Mouse (Mus musculus): ENCODE results near the gene Fndc3b.

- TF ChIP-seq POLR2A (IDR thresholded peaks at IDR 0.05; ENCODE audit: extremely low read depth, insufficient read depth, low read length) = no peak
- TF ChIP-seq CTCF (IDR thresholded peaks at IDR 0.05; ENCODE audit: extremely low read depth, insufficient read depth, low read length) = no peak
Measured at GRCm38 (mm10) chr3:27559316-27559715, 151.8 kb downstream of the Fndc3b start.

Measured in cortical plate, adult 2 months (tissue).